Mouse (Mus musculus) mammary gland, adult 2 months (tissue): ENCODE data around the gene Slc17a1. TPM values are rescaled to one million over a fixed set of nuclear protein-coding genes. Genes with fewer than 3 reads are reported as not detected.

Experiments
- polyA plus RNA-seq: library from polyadenylated mRNA; depleted of rRNA; stranded (reverse); fragments of >200 nt; gene quantifications from 2 replicates; pipeline ENCODE4 v1.2.3, GENCODE M21; 2012; ENCODE audit warnings: low replicate concordance; rRNA removed

The Slc17a1 gene
- 0.22 and 0.48 TPM in 2 replicates for polyA plus RNA-seq

GRCm38 (mm10) chr13:23867405-23867804 lies at the start of gene Slc17a1:
Gene Slc17a1 (plus strand): TSS chr13:23867750.

GRCm38 (mm10) chr13:23839308-23839707 lies 28.2 kb upstream of the Slc17a1 start, which contains the start of gene Slc17a3:
Gene Slc17a3 (plus strand): TSS chr13:23839434.

GRCm38 (mm10) chr13:23914376-23915167 lies 47.0 kb downstream of the Slc17a1 start, which contains the start of gene Slc17a4:
Gene Slc17a4 (minus strand): TSS chr13:23915009.

GRCm38 (mm10) chr13:23933421-23934210 lies 66.1 kb downstream of the Slc17a1 start, which contains the start of gene Hist1h2ba:
Gene Hist1h2ba (minus strand): TSS chr13:23934156.

GRCm38 (mm10) chr13:23934211-23934520 lies 66.6 kb downstream of the Slc17a1 start, which contains the start of gene Hist1h2aa:
Gene Hist1h2aa (plus strand): TSS chr13:23934462.

Other genes starting within 250 kb of the Slc17a1 start
- gene Hist1h2be, start 246.6 kb upstream of the Slc17a1 start, polyA plus RNA-seq: 3.1 and 3.9 TPM in 2 replicates
- 1.8 and 2.0 TPM in 2 replicates for gene Hist1h1e, start 245.2 kb upstream of the Slc17a1 start, polyA plus RNA-seq
- gene Hist1h2ac, start 183.8 kb upstream of the Slc17a1 start, polyA plus RNA-seq: 0.23 and 1.3 TPM in 2 replicates
- 185 and 224 TPM in 2 replicates for gene Hist1h2bc, start 183.6 kb upstream of the Slc17a1 start, polyA plus RNA-seq
- gene Hist1h1t, start 171.9 kb upstream of the Slc17a1 start, polyA plus RNA-seq: not detected in 2 replicates
- gene Hist1h4c, start 169.3 kb upstream of the Slc17a1 start, polyA plus RNA-seq: 2.4 and 6.0 TPM in 2 replicates
- gene Hfe, start 156.9 kb upstream of the Slc17a1 start, polyA plus RNA-seq: 28.3 and 37.4 TPM in 2 replicates
- gene Hist1h1c, start 128.9 kb upstream of the Slc17a1 start, polyA plus RNA-seq: 45.0 and 48.4 TPM in 2 replicates
- 2.4 and 16.2 TPM in 2 replicates for gene Hist1h3c, start 122.1 kb upstream of the Slc17a1 start, polyA plus RNA-seq
- gene Hist1h2bb, start 121.0 kb upstream of the Slc17a1 start, polyA plus RNA-seq: 3.7 and 13.5 TPM in 2 replicates
- gene Hist1h2ab, start 116.6 kb upstream of the Slc17a1 start, polyA plus RNA-seq: 1.0 and 14.9 TPM in 2 replicates
- gene Hist1h3b, start 115.5 kb upstream of the Slc17a1 start, polyA plus RNA-seq: 4.0 and 16.0 TPM in 2 replicates
- 1.3 and 6.8 TPM in 2 replicates for gene Hist1h4b, start 110.7 kb upstream of the Slc17a1 start, polyA plus RNA-seq
- gene Hist1h4a, start 106.5 kb upstream of the Slc17a1 start, polyA plus RNA-seq: 1.6 and 6.5 TPM in 2 replicates
- 3.1 and 16.8 TPM in 2 replicates for gene Hist1h3a, start 105.4 kb upstream of the Slc17a1 start, polyA plus RNA-seq
- gene Hist1h1a, start 104.1 kb upstream of the Slc17a1 start, polyA plus RNA-seq: 0.47 TPM in 1 of 2 replicates, not detected in the other
- gene Trim38, start 97.8 kb upstream of the Slc17a1 start, polyA plus RNA-seq: 0.10 TPM in 1 of 2 replicates, not detected in the other
- 0.25 TPM in 1 of 2 replicates, not detected in the other for gene Slc17a2, start 60.8 kb upstream of the Slc17a1 start, polyA plus RNA-seq
- gene Slc17a3, start 28.3 kb upstream of the Slc17a1 start, polyA plus RNA-seq: 0.10 TPM in 1 of 2 replicates, not detected in the other
- 0.13 TPM in 1 of 2 replicates, not detected in the other for gene Slc17a4, start 47.3 kb downstream of the Slc17a1 start, polyA plus RNA-seq
- gene Hist1h2ba, start 66.4 kb downstream of the Slc17a1 start, polyA plus RNA-seq: not detected in 2 replicates
- gene Hist1h2aa, start 66.7 kb downstream of the Slc17a1 start, polyA plus RNA-seq: not detected in 2 replicates
- gene Scgn, start 123.5 kb downstream of the Slc17a1 start, polyA plus RNA-seq: not detected in 2 replicates